Mouse (Mus musculus) stomach, postnatal 0 days (tissue): ENCODE measurements at regions not wholly inside any gene's neighbourhood (a gene's known extent, or its start where the extent isn't known, plus 50 kb on each side); places are given as distances from the start of the nearest gene placed in this dataset.

ENCODE experiments used
- ATAC-seq: fragments of 200-750 bp; cut with Nextera tagmentation; 2 replicates; pipeline ENCODE4 v1.8.0; 2017; ENCODE audit not compliant: low FRiP score, low TSS enrichment
- DNase-seq: peaks from one replicate; pipeline ENCODE4 v3.0.0-alpha.2; 2016; ENCODE audit warnings: low spot score
- H3K27ac ChIP-seq: fragments of 300-500 bp; sonication (generic); replicated peaks from 2 replicates; pipeline ENCODE4 v1.5.1; 2014; ENCODE audit warnings: mild to moderate bottlenecking, control low read depth
- H3K27me3 ChIP-seq: fragments of 300-500 bp; sonication (generic); 2 replicates; pipeline ENCODE4 v1.6.1; 2014; ENCODE audit warnings: low read length; ENCODE audit not compliant: control insufficient read depth, insufficient read depth
- H3K36me3 ChIP-seq: fragments of 300-500 bp; sonication (generic); 2 replicates; pipeline ENCODE4 v1.6.1; 2014; ENCODE audit warnings: low read length, mixed read lengths; ENCODE audit not compliant: control insufficient read depth, insufficient read depth
- H3K4me1 ChIP-seq: fragments of 300-500 bp; sonication (generic); replicated peaks from 2 replicates; pipeline ENCODE4 v1.6.1; 2014; ENCODE audit warnings: antibody characterized with exemption; ENCODE audit not compliant: control insufficient read depth, insufficient read depth
- H3K4me2 ChIP-seq: fragments of 300-500 bp; sonication (generic); replicated peaks from 2 replicates; pipeline ENCODE4 v1.6.1; 2014; ENCODE audit warnings: low read depth, mild to moderate bottlenecking, control low read depth, moderate library complexity
- H3K4me3 ChIP-seq: fragments of 300-500 bp; sonication (generic); 2 replicates; pipeline ENCODE4 v1.5.1; 2014; ENCODE audit warnings: low read depth, low read length, control low read depth
- H3K9ac ChIP-seq: fragments of 300-500 bp; sonication (generic); 2 replicates; pipeline ENCODE4 v1.6.1; 2014; ENCODE audit warnings: mild to moderate bottlenecking, low read length, control low read depth, mixed read lengths
- H3K9me3 ChIP-seq: fragments of 300-500 bp; sonication (generic); 2 replicates; pipeline ENCODE4 v1.6.1; 2016; ENCODE audit warnings: low read length; ENCODE audit not compliant: control insufficient read depth
- CTCF ChIP-seq: IDR thresholded peaks from 2 replicates; pipeline ENCODE4 v1.5.1; 2016; ENCODE audit warnings: antibody characterized with exemption, low read depth, mild to moderate bottlenecking, moderate library complexity
- EP300 ChIP-seq: optimal IDR thresholded peaks from 2 replicates; pipeline ENCODE3; 2016; ENCODE audit warnings: antibody characterized with exemption
- WGBS: fragments of 180-500 bp; shearing (Covaris S2); extraction: QIAGEN DNeasy Blood & Tissue Kit; methylation state at CpG from one replicate; pipeline ENCODE4 v1.1.7; 2014; 5-methylcytosine and 5-hydroxymethylcytosine counted together

- H3K36me3 ChIP-seq = no peaks in the 10 kb centered on the region
- no peaks in the 10 kb centered on the region for H3K27me3 ChIP-seq
- H3K4me2 ChIP-seq = no peak overlapping the region
- WGBS = 68% methylated on average over 13 of the region's 13 CpGs
- DNase-seq (peak; percentile 27), ATAC-seq (peak; percentile 61; the same call in 1 of the 2 replicates)
- no peak overlapping the region for H3K4me3 ChIP-seq
- no peaks in the 10 kb centered on the region for H3K9me3 ChIP-seq
- no peak overlapping the region for H3K27ac ChIP-seq
- TF ChIP-seq EP300 (no peak), CTCF (no peak)
- no peaks in the 10 kb centered on the region for H3K4me1 ChIP-seq
- no peak overlapping the region for H3K9ac ChIP-seq
Observed at GRCm38 (mm10) chr7:70584480-70584879, 217.9 kb upstream of the Nr2f2 start.

GRCm38 (mm10) chr7:70576112-70576910, 209.8 kb upstream of the Nr2f2 start:
- Histone ChIP-seq H3K4me2 (no peak overlapping the region), H3K9me3 (no peaks in the 10 kb centered on the region), H3K4me3 (no peak overlapping the region), H3K36me3 (no peaks in the 10 kb centered on the region), H3K4me1 (no peaks in the 10 kb centered on the region), H3K27me3 (no peaks in the 10 kb centered on the region), H3K27ac (no peak overlapping the region), H3K9ac (no peak overlapping the region)
- WGBS = 33% methylated on average over 15 of the region's 15 CpGs
- TF ChIP-seq EP300 (no peak), CTCF (no peak)
- ATAC-seq = 0 out of 2 replicates have a peak, but pooled peaks have one; percentile 32
- DNase-seq = peak; percentile 28

GRCm38 (mm10) chr7:70575614-70576013, 209.1 kb upstream of the Nr2f2 start:
- Histone ChIP-seq H3K27ac (no peak overlapping the region), H3K4me2 (no peak overlapping the region), H3K4me1 (no peaks in the 10 kb centered on the region), H3K4me3 (no peak overlapping the region), H3K9me3 (no peaks in the 10 kb centered on the region), H3K9ac (no peak overlapping the region), H3K36me3 (no peaks in the 10 kb centered on the region), H3K27me3 (no peaks in the 10 kb centered on the region)
- no peak for DNase-seq
- 42% methylated on average over 2 of the region's 2 CpGs for WGBS
- TF ChIP-seq EP300 = no peak
- TF ChIP-seq CTCF = no peak
- ATAC-seq = 0 out of 2 replicates have a peak, but pooled peaks have one; percentile 51

DNA sequence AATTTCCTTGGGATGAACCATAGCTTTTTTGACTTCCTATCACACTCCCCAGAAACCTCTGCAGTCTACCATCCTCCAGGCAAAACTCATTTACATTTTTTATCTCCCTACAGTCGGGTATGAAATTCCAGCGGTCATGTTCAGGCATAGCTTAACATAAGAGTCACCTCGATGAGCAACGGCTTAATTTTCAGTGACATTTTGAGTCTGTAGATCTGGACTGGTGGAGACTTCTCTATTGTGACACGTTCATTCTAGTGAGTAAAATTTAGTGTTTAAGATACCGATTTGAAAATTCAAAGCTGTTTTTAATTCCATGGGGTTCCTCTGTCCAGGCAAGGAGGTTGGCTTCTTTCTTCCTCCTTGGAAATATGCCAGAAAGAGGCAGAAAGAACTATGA, 207.7 kb upstream of the Nr2f2 start:
- 67% methylated on average over 6 of the region's 6 CpGs for whole genome bisulfite sequencing
- Histone ChIP-seq H3K36me3 (no peaks in the 10 kb centered on the region), H3K4me2 (no peak overlapping the region), H3K27ac (no peak overlapping the region), H3K9me3 (no peaks in the 10 kb centered on the region), H3K9ac (no peak overlapping the region), H3K4me1 (no peaks in the 10 kb centered on the region), H3K4me3 (no peak overlapping the region), H3K27me3 (no peaks in the 10 kb centered on the region)
- no peak for ATAC-seq
- TF ChIP-seq CTCF = no peak
- DNase-seq = no peak

DNA sequence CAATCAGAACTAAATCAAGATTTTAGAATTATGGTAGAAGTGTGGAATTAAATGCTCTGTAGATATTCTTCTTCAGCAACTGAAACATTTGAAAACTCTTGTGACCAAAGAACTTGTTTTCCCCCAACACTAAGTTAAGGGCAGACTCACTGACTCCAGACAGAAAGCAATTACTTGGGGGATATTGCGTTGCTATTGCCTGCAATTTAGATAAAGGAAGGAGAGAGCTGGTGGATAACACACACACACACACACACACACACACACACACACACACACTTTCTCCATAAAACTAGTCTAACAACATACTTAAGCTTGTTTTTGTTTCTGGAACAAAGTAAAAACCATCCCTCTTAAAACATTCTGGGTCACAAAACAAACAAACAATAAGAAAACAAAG, 198.5 kb upstream of the Nr2f2 start:
- H3K36me3 ChIP-seq = no peaks in the 10 kb centered on the region
- TF ChIP-seq CTCF (no peak), EP300 (no peak)
- no peak overlapping the region for H3K27ac ChIP-seq
- no peaks in the 10 kb centered on the region for H3K9me3 ChIP-seq
- no peaks in the 10 kb centered on the region for H3K27me3 ChIP-seq
- H3K9ac ChIP-seq = no peak overlapping the region
- no peaks in the 10 kb centered on the region for H3K4me1 ChIP-seq
- ATAC-seq = no peak
- H3K4me3 ChIP-seq = no peak overlapping the region
- no peak for DNase-seq
- no peak overlapping the region for H3K4me2 ChIP-seq
- WGBS = 71% methylated on average over 1 of the region's 1 CpGs

DNA sequence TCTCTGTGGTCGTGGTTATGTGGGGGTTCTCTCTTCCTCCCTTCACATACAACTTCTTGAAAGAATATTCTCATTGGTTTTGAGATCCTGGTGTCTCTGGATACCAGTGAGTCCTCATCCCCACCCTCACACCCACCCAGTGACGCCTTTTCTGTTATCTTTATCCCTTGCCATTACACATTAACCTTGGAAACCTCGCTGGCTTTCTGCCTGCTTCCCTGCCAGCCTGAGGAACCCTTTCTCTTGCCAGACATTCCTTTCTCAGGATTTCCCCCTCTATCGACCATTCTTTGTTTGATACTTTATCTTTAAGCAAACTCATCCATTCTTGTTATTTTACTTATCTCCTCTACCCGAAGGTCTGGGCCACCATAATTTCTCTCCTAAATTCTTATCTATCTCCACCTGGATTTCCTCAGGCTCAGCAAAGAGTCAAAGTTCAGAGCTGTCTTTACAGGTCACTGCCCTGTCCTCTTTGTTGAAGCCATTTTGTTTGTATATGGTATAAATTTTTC, 182.5 kb upstream of the Nr2f2 start:
- Histone ChIP-seq H3K4me3 (no peak overlapping the region), H3K27ac (no peak overlapping the region), H3K9me3 (no peaks in the 10 kb centered on the region), H3K27me3 (no peaks in the 10 kb centered on the region), H3K9ac (no peak overlapping the region), H3K36me3 (no peaks in the 10 kb centered on the region), H3K4me2 (no peak overlapping the region), H3K4me1 (no peaks in the 10 kb centered on the region)
- WGBS = 40% methylated on average over 5 of the region's 5 CpGs
- no peak for DNase-seq
- ATAC-seq = no peak
- TF ChIP-seq CTCF (no peak), EP300 (no peak)
